Mouse (Mus musculus): ENCODE measurements at regions not wholly inside any gene's neighbourhood (a gene's known extent, or its start where the extent isn't known, plus 50 kb on each side); places are given as distances from the start of the nearest gene placed in this dataset.

DNA sequence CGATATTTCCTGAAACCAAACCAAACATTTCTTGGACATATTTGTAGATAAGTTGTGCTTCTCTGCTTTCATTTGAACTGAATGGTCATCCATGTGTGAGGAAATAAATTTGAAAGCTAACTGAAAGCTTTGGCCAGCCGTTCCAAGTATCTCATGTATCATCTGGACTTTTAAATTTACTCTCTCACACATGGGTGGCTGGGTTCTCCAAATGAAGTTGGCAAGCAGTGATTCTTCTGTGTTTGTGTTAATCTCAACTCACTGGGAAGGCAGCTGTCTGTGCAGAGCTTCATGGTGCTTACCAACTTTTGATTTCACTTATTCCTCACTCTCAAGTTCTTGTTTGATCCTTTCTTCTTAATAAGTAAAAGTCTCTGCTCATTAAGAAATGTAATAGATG, 317.3 kb downstream of the Otol1 start:
- TF ChIP-seq POLR2A (IDR thresholded peaks at IDR 0.05; ENCODE audit: borderline replicate concordance, control insufficient read depth, low read depth, low read length) (no peak), CTCF (IDR thresholded peaks at IDR 0.05; ENCODE audit: control insufficient read depth, insufficient read depth, low read length) (no peak)
